Mouse (Mus musculus): ENCODE measurements around the gene Ly6g6c. TPM values are rescaled to one million over a fixed set of nuclear protein-coding genes. Genes with fewer than 3 reads are reported as not detected.

The Ly6g6c gene
- 0.85 and 7.5 TPM in 2 replicates for polyA plus RNA-seq (2012; rRNA removed; ENCODE audit: low replicate concordance)

DNA sequence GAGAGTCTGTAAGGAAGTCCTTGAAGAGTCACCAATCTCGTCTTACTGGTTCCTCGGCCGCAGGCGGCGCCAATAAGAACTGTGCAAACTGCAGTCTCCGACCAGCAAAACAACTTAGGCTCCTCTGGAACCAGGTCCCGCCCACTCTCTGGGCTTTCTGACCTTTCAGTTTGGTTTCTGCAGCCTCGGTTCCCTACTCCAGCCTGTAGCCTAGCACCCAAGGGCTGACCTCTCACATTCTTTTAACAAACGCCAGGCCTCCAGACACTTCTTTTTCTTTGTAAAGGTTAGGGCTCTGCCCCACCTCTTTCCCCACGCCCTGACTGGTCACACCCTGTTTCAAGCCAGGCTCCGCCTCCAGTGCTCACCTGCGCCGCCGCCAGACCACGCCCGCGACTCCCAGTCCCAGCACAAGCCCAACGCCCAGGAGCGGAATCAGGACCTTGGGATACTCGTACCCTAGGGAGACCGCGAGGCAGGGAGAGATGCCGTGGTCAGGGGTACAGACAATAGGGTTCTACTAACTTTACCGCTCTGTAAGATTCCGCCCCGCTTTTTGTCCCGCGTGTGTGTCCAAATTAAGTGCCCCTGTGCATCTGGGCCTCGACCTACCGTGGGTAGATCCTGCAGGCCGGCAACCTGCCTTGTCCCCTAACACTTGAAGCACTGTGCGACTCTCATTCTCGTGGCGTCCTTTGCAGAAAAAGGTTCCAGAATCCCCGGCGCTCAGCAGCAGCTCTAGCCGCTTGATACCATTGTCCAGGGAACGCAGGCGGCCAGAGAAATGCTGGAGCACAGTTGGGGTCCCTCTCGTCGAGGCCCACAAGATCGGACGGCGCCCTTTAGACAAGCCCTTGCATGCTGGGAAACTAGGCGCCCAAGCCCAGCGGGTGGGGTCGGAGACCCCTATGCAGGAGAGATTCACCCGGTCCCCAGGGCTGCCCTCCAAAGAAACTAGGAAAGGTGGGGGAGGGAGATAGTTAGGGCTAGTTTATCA lies at the start of gene Ly6g6c:
Gene Ly6g6c (plus strand): TSS at position 438 of the 997 bp plus-strand sequence.

GRCm38 (mm10) chr17:35016376-35016775 lies 48.8 kb upstream of the Ly6g6c start, which contains the start of gene Vwa7:
Vwa7 (plus strand) TSS chr17:35016579.

DNA sequence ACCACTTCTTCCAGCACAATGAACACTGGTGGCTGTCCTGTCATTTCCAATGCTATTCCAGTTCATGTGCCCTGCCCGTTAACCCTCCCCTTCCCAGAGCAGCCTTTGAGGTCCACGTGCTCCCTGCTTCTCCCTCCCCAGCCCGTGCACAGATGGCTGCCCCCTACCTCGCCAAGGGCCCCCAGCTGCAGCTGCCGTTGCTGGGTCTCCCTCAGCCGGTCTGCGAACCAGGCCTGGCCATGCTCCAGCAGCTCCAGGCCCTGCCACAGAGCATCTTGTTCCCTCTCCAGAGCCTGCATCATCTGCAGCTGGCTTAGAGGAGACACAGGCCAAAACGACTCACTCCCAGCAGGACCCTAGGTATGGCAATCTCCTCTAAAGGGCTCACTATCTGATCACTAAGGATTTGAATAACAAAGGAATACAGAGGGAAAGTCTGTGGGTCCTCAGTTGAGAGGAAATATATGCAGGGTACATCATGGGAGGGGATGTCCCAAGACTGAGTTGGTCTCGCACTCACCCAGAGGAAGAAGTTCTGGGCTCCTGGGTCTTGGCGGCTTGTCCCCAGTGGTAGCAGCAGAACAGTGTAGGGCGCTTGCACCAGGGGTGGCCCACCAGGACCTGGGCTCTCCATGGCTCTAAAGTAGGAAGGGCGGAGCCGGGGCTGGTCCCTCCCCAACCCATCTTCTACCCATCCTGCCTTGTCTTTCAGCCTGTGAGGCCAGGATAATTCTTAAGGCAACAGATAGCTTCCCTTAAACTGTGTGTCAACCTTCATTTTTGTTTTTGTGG lies 37.7 kb upstream of the Ly6g6c start, which contains the start of gene Sapcd1:
Gene Sapcd1 (minus strand): TSS at position 740 of the 792 bp plus-strand sequence.

GRCm38 (mm10) chr17:35046681-35047455 lies 18.3 kb upstream of the Ly6g6c start, which contains the start of gene Msh5:
Msh5 (minus strand) TSS chr17:35046745.

GRCm38 (mm10) chr17:35049561-35050016 lies 15.6 kb upstream of the Ly6g6c start, which contains the start of gene Clic1:
Clic1 (plus strand) TSS chr17:35049966.

DNA sequence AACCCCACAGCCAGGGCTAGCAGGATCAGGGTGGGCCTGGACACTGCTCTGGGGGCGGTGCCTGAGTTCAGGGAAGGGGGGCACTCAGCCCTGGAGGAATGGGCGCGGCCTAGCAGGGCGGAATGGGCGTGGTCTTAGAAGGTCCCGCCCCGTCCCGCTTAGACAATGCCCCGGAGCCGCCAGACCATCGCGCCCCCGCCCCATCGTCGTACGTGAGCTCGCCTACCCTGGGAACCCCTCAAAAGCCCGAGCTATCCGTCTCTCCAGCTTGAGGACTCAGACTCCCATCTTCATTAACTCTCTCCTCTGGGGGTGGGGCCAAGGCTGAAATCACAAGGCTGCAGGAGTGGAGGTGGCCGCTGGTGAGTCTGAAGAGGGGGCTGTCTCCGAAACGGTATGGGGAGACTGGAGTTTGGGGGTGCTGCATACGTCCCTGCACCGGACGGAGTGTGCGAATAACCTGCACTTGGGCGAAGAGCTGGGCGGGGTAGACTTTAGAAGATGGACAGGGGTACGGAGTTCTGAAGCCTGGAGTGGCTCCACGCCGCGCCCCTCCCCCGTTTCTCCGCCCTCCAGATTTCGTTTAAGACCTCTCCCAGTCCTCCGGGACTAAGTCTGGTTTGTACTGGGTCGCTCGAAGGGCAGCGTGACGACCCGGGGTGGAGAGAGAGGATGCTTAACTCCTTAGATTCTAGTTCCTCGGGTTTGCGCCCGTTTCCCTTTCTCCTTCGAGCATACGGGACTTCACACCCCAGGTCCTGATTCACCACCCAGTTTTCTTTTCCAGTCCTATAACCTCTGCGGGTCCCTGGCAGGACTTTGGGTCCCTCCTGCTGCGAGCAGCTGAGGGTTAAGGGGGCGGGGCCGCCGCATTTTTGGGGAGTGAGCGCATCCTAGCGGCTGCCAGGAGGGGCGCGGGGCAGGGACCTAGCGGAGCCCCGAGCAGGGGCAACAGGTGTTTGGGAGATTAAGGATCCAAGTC lies 6.0 kb upstream of the Ly6g6c start, which contains the start of gene Ddah2:
Gene Ddah2 (plus strand): TSS at position 125 of the 982 bp plus-strand sequence.

GRCm38 (mm10) chr17:35066084-35066483 lies 896 bp downstream of the Ly6g6c start, which contains the start of gene Mpig6b:
Mpig6b (minus strand) TSS chr17:35066184.

GRCm38 (mm10) chr17:35076507-35077176 lies 11.5 kb downstream of the Ly6g6c start, which contains the start of gene Ly6g6e:
Ly6g6e (plus strand) TSS chr17:35076902.

GRCm38 (mm10) chr17:35077786-35078233 lies 12.6 kb downstream of the Ly6g6c start, which contains the start of gene Ly6g6d:
Ly6g6d (minus strand) TSS chr17:35078065.

DNA sequence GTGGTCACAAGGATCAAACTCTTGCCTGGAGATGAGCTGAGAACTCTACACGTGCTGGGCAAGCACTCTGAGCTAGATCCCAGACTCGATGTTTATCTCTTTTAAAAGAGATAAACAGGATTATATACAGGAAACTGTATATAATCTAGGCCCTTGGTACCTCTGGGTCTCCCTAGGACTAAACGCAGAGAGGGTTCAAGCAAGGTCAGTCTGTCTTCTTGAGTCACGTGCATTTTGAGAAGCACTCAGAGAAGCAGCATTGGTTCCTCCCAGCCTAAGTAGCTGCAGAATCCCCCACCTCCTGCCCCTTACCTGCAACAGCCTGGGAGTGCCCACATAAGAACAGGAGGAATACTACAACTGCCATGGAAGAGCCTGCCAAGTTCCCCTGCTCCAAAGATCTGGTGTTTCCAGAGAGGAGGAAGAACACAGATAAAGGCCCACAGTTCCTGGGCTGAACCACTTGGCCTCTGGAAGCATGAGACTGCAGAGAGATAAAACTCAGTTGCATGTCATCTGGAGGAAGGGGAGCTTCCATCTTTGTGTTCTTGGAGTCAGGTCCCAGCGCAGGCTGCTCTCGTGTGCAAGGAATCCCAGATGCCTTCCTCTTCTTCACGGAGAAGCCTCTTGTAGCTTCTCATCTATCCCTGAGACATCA lies 20.1 kb downstream of the Ly6g6c start, which contains the start of gene Ly6g6f:
Gene Ly6g6f (minus strand): TSS at position 403 of the 658 bp plus-strand sequence.

DNA sequence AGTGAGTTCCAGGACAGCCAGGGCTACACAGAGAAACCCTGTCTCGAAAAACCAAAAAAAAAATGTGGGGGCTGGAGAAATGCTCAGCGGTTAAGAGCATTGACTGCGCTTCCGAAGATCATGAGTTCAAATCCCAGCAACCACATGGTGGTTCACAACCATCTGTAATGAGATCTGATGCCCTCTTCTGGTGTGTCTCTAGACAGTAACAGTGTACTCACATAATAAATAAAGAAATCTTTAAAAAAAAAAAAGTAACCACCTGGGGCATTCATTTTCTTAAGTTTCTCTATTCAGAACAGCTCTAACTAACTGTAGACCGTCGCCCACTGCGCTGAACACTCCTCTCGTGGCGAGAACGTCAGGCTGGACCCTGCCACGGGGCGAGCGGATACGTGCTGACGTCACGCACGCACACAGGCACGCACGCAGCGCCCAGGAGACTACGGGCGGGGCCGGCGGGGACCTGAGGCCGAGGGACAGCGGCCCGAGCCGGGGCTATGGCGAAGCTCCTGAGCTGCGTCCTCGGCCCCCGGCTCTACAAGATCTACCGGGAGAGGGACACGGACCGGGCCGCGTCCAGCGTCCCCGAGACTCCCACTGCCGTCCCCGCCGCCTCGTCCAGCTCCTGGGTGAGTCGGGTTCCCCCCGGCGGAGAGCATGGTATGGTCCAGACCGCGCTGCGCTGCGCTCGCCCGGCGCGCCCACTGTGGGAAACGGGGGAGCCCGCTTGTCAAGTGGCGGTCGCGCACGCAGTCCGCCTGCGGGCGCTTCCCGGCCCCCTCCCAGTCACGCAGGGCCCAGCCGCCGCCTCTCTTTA lies 23.8 kb downstream of the Ly6g6c start, which contains the start of gene Abhd16a:
Gene Abhd16a (plus strand): TSS at position 439 of the 820 bp plus-strand sequence.

GRCm38 (mm10) chr17:35108097-35108496 lies 42.9 kb downstream of the Ly6g6c start, which contains the start of gene Ly6g5c:
Ly6g5c (plus strand) TSS chr17:35108279.

DNA sequence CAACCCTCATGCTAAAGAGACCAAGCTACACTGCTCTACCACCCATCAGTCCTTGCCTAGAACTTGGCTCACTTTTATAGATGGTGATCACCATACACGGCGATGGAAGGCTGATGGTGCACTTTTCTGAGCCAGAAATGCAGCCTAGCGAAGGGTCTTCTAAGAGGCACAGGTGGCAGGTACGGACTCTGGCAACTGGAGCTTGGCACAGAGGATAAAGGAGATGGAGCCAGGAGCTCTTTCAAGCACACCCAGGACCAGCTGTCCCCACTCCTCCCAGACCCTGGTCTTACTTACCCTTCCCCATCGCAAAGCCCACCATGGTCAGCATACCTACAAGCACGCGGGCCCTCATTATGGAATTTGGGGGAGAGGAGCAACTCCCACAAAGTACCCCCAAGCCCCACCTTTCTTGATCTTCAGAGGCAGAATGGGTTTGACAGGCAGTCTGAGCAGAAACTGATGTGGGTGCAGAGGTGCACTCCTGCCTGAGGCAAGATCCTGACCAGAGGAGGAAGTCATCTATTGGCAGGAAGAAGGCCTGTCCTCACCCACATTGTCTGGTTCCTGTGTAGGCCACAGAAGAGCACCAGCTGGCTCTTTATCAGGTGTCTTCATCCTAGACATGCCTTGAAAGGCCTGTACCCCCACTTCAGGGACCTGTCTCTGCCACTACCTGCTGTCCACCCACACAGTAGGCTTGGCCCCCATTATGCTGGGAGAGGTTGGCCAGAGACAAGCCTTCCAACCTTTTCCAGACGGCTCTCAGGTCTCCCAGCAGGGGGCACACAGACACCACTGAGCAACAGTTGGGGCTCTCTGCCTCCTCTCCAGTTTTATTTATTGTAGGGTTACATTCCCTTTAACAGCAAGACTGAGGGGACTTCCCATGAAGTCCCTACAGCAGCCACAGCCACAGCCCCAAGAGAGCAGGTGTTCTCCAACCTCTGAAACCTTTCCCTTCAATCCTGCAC lies 50.1 kb downstream of the Ly6g6c start, which contains the start of gene Ly6g5b:
Gene Ly6g5b (minus strand): TSS at position 383 of the 974 bp plus-strand sequence.

